Mouse (Mus musculus) bone marrow, adult 2 months (tissue): ENCODE data around the gene 4930415O20Rik. TPM values are rescaled to one million over a fixed set of nuclear protein-coding genes. Genes with fewer than 3 reads are reported as not detected.

ENCODE experiments used
- H3K27ac ChIP-seq: fragments of 200-500 bp; 2 replicates; pipeline ENCODE4 v1.5.1; 2012; ENCODE audit warnings: low read depth, mild to moderate bottlenecking, control low read depth, inconsistent platforms, low read length; ENCODE audit not compliant: control insufficient read depth, poor library complexity, insufficient read depth
- H3K4me1 ChIP-seq: fragments of 200-500 bp; 2 replicates; pipeline ENCODE4 v1.6.1; 2011; ENCODE audit warnings: low read length; ENCODE audit not compliant: control insufficient read depth, insufficient read depth
- H3K4me3 ChIP-seq: fragments of 200-500 bp; replicated peaks from 2 replicates; pipeline ENCODE3; 2011; ENCODE audit warnings: mild to moderate bottlenecking, low read depth, low read length, control low read depth; ENCODE audit not compliant: control insufficient read depth
- CTCF ChIP-seq: fragments of 200-500 bp; IDR thresholded peaks from 2 replicates; pipeline ENCODE4 v1.5.1; 2011; ENCODE audit warnings: low read length, control low read depth; ENCODE audit not compliant: control insufficient read depth, insufficient read depth
- POLR2A ChIP-seq: fragments of 200-500 bp; IDR thresholded peaks from 2 replicates; pipeline ENCODE4 v1.6.1; 2011; ENCODE audit warnings: low read depth, mild to moderate bottlenecking, control low read depth, low read length, borderline replicate concordance; ENCODE audit not compliant: control insufficient read depth
- WGBS: fragments of 180-500 bp; shearing (Covaris S2); methylation state at CpG from one replicate; pipeline ENCODE4 v1.1.7; 2018; 5-methylcytosine and 5-hydroxymethylcytosine counted together
- polyA plus RNA-seq: library from polyadenylated mRNA; stranded (reverse); fragments of >200 nt; gene quantifications from 2 replicates; pipeline ENCODE4 v1.2.4, GENCODE M21; 2011; ENCODE audit warnings: low replicate concordance; ENCODE audit not compliant: missing spikeins, insufficient read depth, insufficient read length

The 4930415O20Rik gene
- polyA plus RNA-seq, 1 experiment: not detected

DNA sequence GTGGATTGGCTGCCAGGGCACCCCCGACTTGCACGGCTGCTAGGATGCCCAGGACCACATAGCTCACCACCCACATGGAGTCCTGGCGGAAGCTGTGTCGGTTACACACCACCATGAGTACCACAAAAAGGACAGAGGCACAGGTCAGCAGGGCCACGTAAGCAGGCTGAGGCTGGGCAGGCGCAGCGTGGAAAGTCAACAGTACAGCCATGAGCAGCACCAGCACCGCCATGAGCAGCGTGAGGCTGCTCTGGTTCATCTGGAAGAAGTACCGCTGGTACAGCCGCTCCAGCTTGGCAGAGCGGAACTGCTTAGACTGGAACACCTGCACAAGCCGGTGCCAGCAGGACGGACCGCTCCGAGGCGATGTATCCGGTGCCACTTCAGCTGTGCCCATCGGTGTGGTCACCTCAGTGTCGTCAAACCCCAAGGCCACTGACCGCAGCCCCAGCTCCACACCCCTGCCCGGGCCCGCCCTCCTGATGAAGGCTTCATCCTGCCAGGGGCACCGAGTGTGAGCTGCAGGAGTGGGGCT, 33.3 kb downstream of the 4930415O20Rik start:
- TF ChIP-seq POLR2A: no peak
- TF ChIP-seq CTCF: no peak
- WGBS: 94% methylated on average over 24 of the region's 24 CpGs
- no peak overlapping the region for H3K4me3 ChIP-seq
- peak overlapping the region; percentile 85; the same call in 1 of the 2 replicates for H3K27ac ChIP-seq
- H3K4me1 ChIP-seq: peaks cover 4% of the 10 kb centered on the region

DNA sequence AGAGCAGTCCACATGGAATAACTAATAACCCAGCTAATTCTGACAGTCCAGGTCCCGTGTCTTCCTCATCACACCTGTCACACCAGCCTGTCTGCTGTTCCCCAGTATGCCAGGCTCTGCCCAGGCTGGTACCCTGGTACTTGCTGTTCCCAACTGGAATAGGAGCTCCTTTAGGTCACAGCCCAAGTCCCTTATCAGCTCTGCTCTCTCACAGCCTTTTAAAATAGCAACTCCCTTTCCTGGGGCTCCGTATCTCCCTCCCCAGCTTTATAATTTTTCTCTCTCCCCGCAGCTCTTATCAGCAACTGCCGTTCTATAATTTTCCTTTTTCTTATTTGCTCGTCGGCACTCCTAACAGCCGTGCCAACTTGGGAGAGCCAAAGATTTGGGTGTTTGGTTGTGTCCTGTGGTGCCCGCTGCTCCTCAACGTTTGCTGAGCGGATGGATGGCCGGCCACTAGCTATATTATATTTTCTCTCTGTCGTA, 35.3 kb downstream of the 4930415O20Rik start:
- WGBS: 62% methylated on average over 12 of the region's 12 CpGs
- peaks cover 4% of the 10 kb centered on the region for H3K4me1 ChIP-seq
- no peak for TF ChIP-seq POLR2A
- no peak for TF ChIP-seq CTCF
- H3K27ac ChIP-seq: peak overlapping the region; percentile 84
- peak overlapping the region; percentile 53 for H3K4me3 ChIP-seq

DNA sequence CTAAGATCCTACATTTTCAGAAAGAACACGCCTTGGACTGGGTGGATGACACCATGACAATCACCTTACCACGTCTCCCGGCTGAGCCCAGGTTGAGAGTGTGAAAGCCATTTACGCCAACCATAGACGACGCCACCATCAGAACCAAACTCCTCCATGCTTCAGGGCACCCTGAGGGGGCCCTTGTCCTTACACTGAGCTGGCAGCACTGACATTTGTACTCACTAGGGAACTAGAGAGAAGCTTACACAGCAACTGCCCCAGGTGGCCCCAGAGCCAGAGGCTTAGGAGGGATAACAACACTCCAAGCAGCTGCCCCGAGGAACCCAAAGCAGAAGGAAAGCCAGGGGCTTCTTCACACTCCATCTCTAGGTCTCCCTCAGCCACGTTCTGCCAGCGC, 35.9 kb downstream of the 4930415O20Rik start:
- TF ChIP-seq CTCF: no peak
- no peak for TF ChIP-seq POLR2A
- peak overlapping the region; percentile 28 for H3K4me3 ChIP-seq
- H3K4me1 ChIP-seq: peaks cover 4% of the 10 kb centered on the region
- peak overlapping the region; percentile 84 for H3K27ac ChIP-seq
- WGBS: 65% methylated on average over 9 of the region's 9 CpGs

DNA sequence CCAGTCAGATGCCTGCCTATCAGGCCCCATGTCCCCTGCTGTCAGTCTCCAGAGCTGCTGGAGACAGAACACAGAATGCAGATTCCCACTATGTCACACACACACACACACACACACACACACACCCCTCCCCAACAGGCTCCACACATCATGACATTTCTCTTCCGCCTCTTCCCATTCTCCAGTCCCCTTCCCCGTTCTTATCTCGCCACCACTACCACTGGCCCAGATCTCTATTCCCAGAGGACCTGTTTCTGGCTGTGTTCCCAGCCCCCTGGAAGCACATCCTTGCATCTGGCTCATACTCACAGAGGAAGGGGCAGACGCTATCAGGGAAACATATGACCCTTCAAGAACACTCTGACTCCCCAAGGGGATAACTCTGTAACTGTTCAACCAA, 36.8 kb downstream of the 4930415O20Rik start:
- Histone ChIP-seq H3K4me3 (peak overlapping the region; percentile 54), H3K4me1 (peaks cover 4% of the 10 kb centered on the region), H3K27ac (peak overlapping the region; percentile 84)
- WGBS: 59% methylated on average over 4 of the region's 4 CpGs
- TF ChIP-seq CTCF (no peak), POLR2A (no peak)

DNA sequence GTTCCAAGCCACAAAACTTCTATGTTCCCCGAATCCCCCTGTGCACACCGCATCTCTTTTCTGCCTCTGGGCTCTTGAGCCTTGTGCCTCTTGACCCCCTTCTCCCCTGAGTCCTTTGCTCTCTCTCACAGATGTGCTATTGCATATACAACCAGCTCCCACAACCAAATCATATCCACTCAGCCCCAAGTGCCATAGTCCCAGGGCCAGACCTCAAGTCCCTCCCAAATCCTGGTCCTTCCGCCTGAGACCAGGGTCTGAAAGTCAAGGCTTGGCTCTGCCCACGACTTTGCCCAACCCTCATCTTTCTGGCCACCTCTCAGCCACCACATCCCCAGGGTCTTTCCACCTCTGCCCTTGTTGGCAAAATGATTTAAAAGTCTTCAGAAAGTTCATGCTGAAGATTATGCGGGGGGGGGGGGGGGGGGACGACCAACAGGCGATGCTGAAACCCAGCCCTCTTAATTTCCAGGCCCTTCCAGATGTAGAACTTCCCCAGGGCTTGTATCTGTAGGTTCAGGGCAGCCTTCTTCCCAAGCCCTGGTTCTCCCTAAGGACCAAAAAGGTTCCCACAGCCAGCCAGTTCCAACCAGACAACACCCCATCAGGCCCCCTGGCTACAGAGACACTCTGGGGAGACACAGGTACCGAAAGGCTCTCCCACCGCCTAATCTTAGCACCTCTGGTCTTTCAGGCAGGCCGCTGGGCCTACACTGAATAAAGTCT, 37.4 kb downstream of the 4930415O20Rik start:
- TF ChIP-seq CTCF (no peak), POLR2A (no peak)
- WGBS: 19% methylated on average over 10 of the region's 10 CpGs
- H3K4me3 ChIP-seq: peak overlapping the region; percentile 80
- peaks cover 4% of the 10 kb centered on the region for H3K4me1 ChIP-seq
- H3K27ac ChIP-seq: peak overlapping the region; percentile 84

DNA sequence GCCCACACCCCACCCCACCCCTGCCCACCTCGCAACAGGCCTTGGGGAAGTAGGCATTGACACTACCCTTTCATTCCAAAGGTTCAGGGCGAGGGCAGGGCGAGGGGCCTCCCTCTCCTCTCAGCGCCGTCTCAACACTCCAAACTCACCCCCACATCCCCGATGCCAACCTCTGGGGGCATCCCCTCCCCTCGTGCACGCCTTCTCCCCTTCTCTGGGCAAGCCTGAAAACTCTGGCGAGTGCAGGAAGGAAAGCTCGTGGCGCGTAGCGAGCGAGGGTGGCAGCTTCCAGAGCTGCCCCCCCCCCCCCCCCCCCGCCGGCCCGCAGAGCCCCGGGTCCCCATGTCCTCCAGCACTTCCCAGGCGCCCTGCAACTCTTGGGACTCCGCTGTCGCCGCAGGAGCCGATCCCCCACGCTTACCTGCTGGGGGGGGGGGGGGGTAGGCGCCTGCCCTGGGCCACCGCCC, 38.0 kb downstream of the 4930415O20Rik start:
- under 1% methylated on average over 12 of the region's 26 CpGs for WGBS
- H3K27ac ChIP-seq: peak overlapping the region; percentile 84
- peaks cover 1% of the 10 kb centered on the region for H3K4me1 ChIP-seq
- TF ChIP-seq POLR2A: peak; percentile 35; the same call in 1 of the 2 replicates
- no peak for TF ChIP-seq CTCF
- peak overlapping the region; percentile 80 for H3K4me3 ChIP-seq

DNA sequence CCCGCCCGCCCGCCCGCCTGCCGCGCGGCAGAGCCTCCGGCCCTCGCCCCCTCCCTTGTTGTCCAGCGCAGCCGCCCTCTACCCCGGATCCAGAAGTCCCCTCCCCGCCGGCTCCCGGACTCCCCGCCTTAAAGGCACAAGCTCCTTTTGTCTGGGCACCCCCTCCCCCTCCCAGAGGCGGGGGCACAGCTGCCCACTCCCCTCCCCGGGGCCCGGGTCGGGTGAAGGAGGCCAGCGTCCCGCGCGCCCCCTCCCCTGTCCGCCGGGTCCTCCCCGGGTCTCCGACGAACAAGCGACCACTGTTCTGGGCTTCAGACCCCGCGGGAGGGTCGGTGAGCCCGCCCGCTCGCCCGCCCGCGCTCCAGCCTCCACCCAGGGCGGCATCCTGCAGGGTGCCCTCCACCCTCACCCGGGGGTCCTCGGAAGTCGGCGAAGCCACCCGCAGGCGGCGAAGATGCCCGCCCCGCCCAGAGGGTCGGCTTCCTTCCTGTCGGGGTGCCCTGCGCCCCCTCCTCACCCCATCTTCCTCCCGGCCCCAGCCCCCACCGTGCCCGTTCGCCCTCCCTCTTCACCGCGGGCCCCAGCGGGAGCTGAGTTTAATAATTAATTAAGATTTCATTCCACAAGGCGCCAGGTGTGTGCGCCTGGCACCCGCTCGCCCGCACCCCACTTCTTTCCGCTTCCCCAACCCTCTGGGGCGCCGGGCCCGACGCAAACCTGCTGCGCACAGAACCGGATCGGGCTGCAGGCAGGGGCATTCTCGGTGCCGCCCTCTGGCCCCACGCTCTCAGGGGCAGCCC, 38.7 kb downstream of the 4930415O20Rik start, which contains the start of gene Adcy6:
Gene Adcy6, minus strand, starts transcription at position 746 of the 800 bp plus-strand sequence.
- Histone ChIP-seq H3K4me1 (no peaks in the 10 kb centered on the region), H3K4me3 (peak within 1 kb of the TSS; percentile 80), H3K27ac (peak within 1 kb of the TSS; percentile 84)
- 1% methylated on average over 73 of the region's 75 CpGs for WGBS
- TF ChIP-seq CTCF: no peak
- TF ChIP-seq POLR2A: no peak
